Mouse (Mus musculus) testis, adult 2 months (tissue): ENCODE measurements at regions not wholly inside any gene's neighbourhood (a gene's known extent, or its start where the extent isn't known, plus 50 kb on each side); places are given as distances from the start of the nearest gene placed in this dataset.

Experiments used
- CTCF ChIP-seq: fragments of 200-500 bp; IDR thresholded peaks from 2 replicates; pipeline ENCODE4 v1.5.1; 2012; ENCODE audit warnings: low read depth, mild to moderate bottlenecking, inconsistent platforms, low read length, moderate library complexity; ENCODE audit not compliant: control insufficient read depth, insufficient read depth, insufficient replicate concordance
- POLR2A ChIP-seq: fragments of 200-500 bp; IDR thresholded peaks from 2 replicates; pipeline ENCODE4 v1.6.1; 2012; ENCODE audit warnings: low read depth, mild to moderate bottlenecking, inconsistent platforms, low read length, moderate library complexity; ENCODE audit not compliant: control insufficient read depth

DNA sequence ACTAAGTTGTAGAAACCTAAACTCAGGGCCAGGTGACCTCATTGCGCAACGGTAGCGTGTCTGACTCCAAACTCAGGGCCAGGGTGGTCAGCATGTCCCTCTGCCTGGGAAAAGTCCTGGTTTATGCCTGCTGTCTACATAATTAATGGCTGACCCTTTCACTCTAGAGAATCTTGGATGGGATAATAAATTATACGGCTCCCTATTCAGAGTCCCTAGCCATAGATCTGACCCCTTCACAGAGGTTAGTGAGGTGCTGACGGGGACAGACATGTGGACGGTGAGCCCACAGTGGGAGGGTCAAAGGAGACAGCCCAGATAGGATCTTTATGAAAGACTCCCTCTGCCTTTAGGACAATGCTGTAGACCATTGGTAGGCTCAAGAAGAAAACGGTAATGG is 94.7 kb upstream of the Ccnd2 start:
- TF ChIP-seq POLR2A = no peak
- TF ChIP-seq CTCF = no peak
